Mouse (Mus musculus) megakaryocyte, embryonic 14.5 days (primary cell): ENCODE results near the gene Sytl2. TPM values are rescaled to one million over a fixed set of nuclear protein-coding genes. Genes with fewer than 3 reads are reported as not detected.

Experiments
- H3K27me3 ChIP-seq: replicated peaks from 2 replicates; pipeline ENCODE3; 2012; ENCODE audit warnings: inconsistent platforms
- H3K36me3 ChIP-seq: replicated peaks from 2 replicates; pipeline ENCODE3; 2012; ENCODE audit warnings: low read length, inconsistent platforms, mixed read lengths
- H3K4me1 ChIP-seq: 2 replicates; pipeline ENCODE4 v1.6.1; 2012; ENCODE audit warnings: inconsistent platforms
- H3K4me3 ChIP-seq: replicated peaks from 2 replicates; pipeline ENCODE3; 2012; ENCODE audit warnings: moderate library complexity, mild to moderate bottlenecking, inconsistent platforms
- H3K9me3 ChIP-seq: 2 replicates; pipeline ENCODE4 v1.6.1; 2012; ENCODE audit warnings: inconsistent platforms
- FLI1 ChIP-seq: IDR thresholded peaks from 2 replicates; pipeline ENCODE4 v1.6.1; 2012; ENCODE audit warnings: low read length, inconsistent platforms, mixed read lengths
- GATA1 ChIP-seq: IDR thresholded peaks from 3 replicates; pipeline ENCODE4 v1.6.1; 2012; ENCODE audit warnings: mixed read lengths, low read length, inconsistent platforms, borderline replicate concordance
- polyA plus RNA-seq: library from polyadenylated mRNA; stranded (reverse); fragments of >175 nt; gene quantifications from 2 replicates; pipeline ENCODE4 v1.2.3, GENCODE M21; 2012; ENCODE audit warnings: low replicate concordance; ENCODE audit not compliant: insufficient read depth

The Sytl2 gene
- polyA plus RNA-seq, 1 experiment: 0.37 TPM

DNA sequence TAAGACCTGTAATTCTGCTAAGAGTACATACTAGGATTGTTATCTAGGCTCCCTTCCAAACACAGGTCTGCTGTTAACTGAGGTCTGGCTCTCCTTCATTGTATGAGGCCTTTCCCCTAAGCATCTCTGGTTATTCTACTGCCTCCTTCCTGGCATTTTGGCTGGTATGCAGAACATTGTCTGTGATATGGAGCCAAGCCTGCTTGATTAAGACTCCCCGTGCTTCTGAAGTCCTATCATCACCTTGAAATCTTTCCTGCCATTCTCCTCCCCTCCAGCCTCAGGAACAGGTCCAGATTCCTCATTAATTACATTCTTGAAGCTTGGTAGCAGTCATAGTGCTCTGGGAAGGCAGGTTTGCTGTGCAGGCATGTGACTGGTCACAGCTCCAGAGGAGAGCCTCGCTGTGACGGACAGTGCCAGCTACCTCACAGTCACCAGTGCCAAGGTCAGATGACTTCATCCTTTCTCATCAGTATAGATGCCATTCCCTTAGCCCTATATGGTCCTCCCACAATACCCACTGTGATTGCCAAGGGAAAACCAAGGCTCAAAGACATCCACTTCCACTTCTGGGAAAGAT lies 30.5 kb downstream of the Sytl2 start:
- peaks cover 5% of the 10 kb centered on the region; the same call in 1 of the 2 replicates for H3K9me3 ChIP-seq
- H3K36me3 ChIP-seq: no peaks in the 10 kb centered on the region
- H3K4me1 ChIP-seq: peaks cover 43% of the 10 kb centered on the region

DNA sequence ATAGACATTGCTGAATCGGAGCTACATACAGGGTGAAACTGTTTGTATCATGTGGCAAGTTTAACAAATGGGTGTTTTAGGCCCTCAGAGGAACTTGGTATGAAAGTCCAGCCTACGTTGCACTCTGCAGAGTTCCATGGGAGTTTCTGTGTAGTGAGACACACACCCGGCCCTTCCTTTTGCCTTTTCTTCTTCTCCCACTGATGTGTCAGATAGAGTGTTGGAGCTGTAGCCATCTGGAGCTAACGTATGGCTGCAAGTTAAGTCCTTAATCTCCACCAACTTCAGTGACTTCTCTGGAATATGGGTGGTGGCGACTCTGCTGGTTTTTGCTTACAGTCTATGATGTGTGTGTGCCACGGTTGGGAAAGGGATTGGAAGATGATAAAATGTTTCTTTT lies 32.3 kb downstream of the Sytl2 start:
- TF ChIP-seq FLI1 (no peak), GATA1 (no peak)
- no peak overlapping the region for H3K4me3 ChIP-seq
- peaks cover 43% of the 10 kb centered on the region for H3K4me1 ChIP-seq
- no peaks in the 10 kb centered on the region for H3K36me3 ChIP-seq
- no peaks in the 10 kb centered on the region for H3K9me3 ChIP-seq
- peaks cover 12% of the 10 kb centered on the region for H3K27me3 ChIP-seq

More for the DNA sequence above, 30.5 kb downstream of the Sytl2 start:
- Histone ChIP-seq H3K4me3 (no peak overlapping the region), H3K27me3 (peaks cover 10% of the 10 kb centered on the region)
- TF ChIP-seq FLI1 (no peak), GATA1 (no peak)

DNA sequence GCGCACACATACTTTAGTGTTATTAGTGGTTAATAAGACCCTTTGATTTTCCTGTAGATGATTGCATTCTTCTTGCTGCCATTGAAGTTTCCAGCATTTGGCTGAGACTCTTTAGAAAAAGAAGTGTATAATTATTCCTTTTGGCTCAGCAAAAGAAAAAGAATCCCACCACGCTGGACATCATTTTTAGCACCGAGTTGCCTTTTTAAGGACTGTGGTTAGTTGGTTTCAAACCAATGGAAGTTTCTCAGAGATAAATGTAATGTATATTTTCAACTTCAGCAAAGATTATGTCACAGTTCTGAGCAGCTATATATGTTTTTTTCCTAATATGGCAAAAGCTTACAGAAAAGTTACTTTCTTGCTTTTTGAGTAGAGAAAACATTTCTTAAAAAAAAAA lies 32.8 kb downstream of the Sytl2 start:
- Histone ChIP-seq H3K4me3 (no peak overlapping the region), H3K4me1 (peaks cover 43% of the 10 kb centered on the region), H3K9me3 (no peaks in the 10 kb centered on the region), H3K27me3 (peaks cover 12% of the 10 kb centered on the region), H3K36me3 (no peaks in the 10 kb centered on the region)
- TF ChIP-seq GATA1: no peak
- no peak for TF ChIP-seq FLI1

DNA sequence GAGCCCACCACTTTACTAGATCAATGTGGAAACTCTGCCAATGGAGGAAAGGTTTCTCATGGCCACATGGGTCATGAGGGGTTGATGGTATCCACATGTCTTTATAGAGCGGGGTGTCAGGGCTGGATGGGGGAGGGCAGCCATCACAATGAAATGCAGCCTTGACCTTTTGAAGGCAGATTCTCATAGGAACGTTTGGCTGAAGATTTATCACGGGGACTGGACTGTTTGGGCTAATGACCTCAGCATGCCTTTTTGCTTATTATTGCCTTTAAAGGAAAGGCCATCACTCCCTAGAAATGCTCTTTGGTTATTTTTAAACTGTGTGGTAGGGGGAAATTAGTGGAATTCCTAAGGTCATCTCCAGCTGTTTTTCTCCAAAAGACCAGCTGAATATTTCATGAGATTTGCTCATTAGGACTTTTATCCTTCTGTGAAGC lies 33.7 kb downstream of the Sytl2 start:
- no peak for TF ChIP-seq GATA1
- no peak for TF ChIP-seq FLI1
- H3K4me1 ChIP-seq: peaks cover 43% of the 10 kb centered on the region
- H3K9me3 ChIP-seq: no peaks in the 10 kb centered on the region
- no peaks in the 10 kb centered on the region for H3K36me3 ChIP-seq
- peaks cover 15% of the 10 kb centered on the region for H3K27me3 ChIP-seq
- no peak overlapping the region for H3K4me3 ChIP-seq

DNA sequence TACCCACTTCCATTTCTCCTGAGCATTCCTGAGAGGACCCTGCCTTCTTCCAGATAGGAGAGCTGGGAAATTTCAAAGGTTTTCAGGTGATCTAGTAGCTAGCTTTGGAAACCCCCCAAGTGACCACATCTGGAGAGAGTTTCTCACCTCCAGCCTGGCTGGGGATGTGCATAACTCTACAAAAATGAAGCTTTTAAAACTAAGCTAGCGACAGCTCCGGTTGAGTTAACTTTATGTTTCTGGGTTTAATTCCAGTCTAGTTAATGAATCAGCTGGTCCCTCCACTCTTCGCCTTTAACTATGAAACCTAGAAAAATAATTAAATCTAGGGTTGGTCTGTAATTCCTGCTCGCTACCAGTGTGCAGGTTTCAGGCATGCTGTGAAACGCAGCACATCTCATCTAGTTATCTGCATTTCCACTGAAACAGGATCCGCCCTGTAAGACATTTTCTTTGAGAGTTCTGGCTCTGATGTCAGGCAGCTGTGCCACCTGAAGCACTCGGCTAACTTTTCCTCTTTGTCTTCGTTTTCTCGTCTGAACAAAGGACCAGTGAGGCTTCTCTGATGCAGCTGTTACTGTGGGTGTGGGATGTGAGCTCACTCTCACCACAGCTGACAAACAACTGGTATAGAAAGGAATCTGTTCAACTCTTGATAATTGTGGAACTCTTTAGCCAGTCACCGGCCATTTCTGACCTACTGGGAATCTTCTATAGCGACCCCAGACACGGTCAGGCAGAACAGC lies 39.3 kb downstream of the Sytl2 start:
- H3K9me3 ChIP-seq: no peaks in the 10 kb centered on the region
- H3K27me3 ChIP-seq: peaks cover 10% of the 10 kb centered on the region
- no peak overlapping the region for H3K4me3 ChIP-seq
- H3K36me3 ChIP-seq: no peaks in the 10 kb centered on the region
- TF ChIP-seq GATA1 (no peak), FLI1 (no peak)
- H3K4me1 ChIP-seq: peaks cover 35% of the 10 kb centered on the region

DNA sequence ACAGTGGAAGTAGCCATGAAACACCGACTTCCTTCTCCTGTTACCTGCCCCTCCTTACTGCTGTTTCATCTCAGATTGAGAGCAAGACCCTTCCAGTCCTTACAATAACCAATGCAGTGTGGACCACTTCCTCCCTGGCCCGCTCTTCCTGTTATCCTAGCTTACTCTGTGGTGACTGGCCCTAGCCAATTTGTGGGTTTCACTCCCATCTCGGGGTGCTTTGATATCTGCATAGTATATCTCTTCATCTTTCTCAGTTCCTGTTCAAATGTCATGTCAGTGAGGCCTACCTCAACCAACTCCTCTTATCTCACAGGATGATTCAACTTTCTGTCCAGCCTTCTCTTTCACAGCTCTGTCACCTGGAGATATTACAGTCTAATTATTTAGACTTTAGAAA lies 42.9 kb downstream of the Sytl2 start:
- H3K4me3 ChIP-seq: no peak overlapping the region
- peaks cover 5% of the 10 kb centered on the region for H3K27me3 ChIP-seq
- H3K36me3 ChIP-seq: no peaks in the 10 kb centered on the region
- no peak for TF ChIP-seq GATA1
- no peak for TF ChIP-seq FLI1
- H3K4me1 ChIP-seq: peaks cover 49% of the 10 kb centered on the region
- H3K9me3 ChIP-seq: no peaks in the 10 kb centered on the region

DNA sequence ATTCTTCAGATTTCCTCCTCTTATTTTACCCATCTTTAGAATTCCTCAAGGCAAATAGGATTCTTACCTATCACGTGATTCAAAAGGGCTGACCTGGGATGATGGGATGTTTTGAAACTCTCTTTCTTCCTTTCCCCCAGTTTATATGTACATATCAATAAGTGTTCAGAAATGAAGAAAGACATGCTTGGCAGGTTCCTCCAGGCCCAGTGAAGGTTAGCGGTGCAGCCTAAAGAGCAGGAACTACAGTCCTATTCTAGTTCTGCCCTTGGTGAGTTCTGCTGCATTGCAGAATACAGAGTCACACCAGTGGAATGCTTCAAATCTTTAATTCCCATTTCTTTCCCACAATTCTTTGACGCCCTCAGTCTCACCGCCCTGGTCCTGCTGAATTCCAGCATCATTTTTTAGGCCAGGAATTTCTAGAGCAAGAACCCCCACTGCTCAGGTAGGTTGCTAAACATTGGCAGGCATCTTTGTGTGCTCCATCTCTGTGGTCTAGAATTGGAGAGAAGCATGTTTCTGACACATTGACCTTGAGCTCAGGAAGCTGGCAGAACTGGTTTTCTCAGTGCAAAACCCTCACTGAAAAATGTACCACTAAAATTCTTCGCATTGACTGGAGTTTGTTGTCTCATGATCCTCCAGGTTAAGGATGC lies 45.9 kb downstream of the Sytl2 start:
- H3K4me3 ChIP-seq: no peak overlapping the region
- H3K36me3 ChIP-seq: peaks cover 3% of the 10 kb centered on the region
- peaks cover 72% of the 10 kb centered on the region for H3K4me1 ChIP-seq
- H3K9me3 ChIP-seq: no peaks in the 10 kb centered on the region
- no peaks in the 10 kb centered on the region for H3K27me3 ChIP-seq
- TF ChIP-seq GATA1 (no peak), FLI1 (no peak)

DNA sequence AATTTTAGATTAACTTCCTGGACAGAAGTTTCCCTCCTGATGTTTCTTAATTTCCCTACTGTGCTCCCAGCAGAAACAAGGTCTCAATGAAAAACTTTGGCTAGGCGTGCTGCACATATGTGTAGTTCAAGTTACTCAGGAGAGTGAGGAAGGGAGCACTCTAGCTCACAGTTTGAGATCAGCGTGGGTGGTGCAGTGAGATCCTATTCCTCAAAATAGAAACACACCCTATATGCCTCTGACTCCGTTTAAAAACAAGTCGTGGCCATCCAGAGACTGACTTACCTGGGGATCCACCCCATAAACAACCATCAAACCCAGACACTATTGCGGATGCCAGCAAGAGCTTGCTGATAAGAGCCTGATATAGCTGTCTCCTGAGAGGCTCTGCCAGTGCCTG lies 47.0 kb downstream of the Sytl2 start:
- Histone ChIP-seq H3K27me3 (no peaks in the 10 kb centered on the region), H3K4me3 (no peak overlapping the region), H3K9me3 (no peaks in the 10 kb centered on the region), H3K4me1 (peaks cover 76% of the 10 kb centered on the region), H3K36me3 (peaks cover 3% of the 10 kb centered on the region)
- TF ChIP-seq GATA1: no peak

DNA sequence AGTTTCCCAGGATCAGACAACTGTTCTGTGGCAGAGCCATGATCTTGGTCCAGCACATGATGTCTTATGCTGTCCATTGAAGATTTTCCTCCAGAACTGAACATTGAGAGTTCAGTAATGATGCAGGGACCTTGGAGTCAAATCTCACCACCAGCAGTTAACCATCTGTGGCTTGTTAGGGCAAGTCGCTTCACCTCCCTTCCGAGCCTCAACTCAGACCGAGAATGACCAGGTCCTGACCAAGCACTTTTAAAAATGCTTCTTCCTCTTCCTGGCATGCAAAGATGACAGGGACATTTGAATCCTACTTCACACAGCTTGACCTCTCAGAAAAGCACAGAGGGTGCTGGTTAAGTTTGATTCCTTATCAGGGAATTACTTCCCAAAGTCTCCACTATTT lies 50.1 kb downstream of the Sytl2 start:
- H3K9me3 ChIP-seq: no peaks in the 10 kb centered on the region
- no peak overlapping the region for H3K4me3 ChIP-seq
- no peak for TF ChIP-seq GATA1
- no peak for TF ChIP-seq FLI1
- H3K36me3 ChIP-seq: peaks cover 3% of the 10 kb centered on the region
- H3K27me3 ChIP-seq: no peaks in the 10 kb centered on the region
- H3K4me1 ChIP-seq: peaks cover 87% of the 10 kb centered on the region
